Mouse (Mus musculus) heart, adult 10 weeks (tissue): ENCODE results near the gene Rbm15. TPM values are rescaled to one million over a fixed set of nuclear protein-coding genes. Genes with fewer than 3 reads are reported as not detected.

Source experiments
- polyA plus RNA-seq: library from polyadenylated mRNA; stranded (reverse); fragments of 350-450 nt; fragmentation: Illumina TruSeq; extraction: RNeasy Lipid Tissue Mini Kit (QIAGEN cat#74804); gene quantifications from one replicate; pipeline ENCODE4 v1.2.3, GENCODE M21; 2014; ENCODE audit warnings: low read depth, low replicate concordance

Rbm15 gene
- 8.9 TPM for polyA plus RNA-seq

DNA sequence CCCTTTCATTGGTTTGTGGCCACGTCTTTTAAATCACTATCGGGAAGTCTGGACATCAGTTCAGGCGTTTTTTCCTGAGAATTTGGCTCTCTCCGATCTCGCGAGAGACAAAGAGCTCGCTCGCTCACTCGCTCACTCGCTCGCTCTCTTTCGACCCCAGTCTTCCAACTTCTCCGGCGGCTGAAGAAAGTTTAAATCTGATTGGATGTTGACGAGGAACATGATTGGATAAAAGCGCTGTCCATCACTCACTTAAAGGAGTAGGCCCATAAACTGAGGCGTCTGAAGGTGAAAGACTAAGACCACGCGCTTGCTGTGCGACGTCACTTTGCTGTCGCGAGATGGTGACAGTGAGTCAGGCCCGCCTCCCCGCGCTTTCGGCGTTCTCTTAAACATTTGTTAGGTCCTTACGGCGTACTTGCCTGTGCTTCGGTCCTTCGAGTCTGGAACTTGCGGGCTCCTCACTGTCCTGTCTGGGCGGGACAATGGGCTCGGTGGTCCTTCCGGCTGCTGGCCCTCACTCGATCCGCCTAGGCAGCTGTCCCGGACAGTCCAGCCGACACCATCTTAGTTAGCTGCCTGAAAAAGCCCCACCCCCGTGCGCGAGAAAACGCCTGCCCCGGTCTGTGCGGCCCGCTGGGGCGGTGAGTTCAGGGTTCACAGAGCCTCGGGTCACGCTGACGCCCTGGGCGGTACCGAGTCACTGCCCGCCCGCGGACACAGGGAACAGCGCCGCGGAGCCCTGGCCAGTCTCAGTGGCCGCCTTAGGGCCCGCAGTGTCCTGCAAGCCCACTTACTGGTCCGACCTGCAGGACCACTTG lies at the start of gene Rbm15:
Gene Rbm15, minus strand, starts transcription at position 293 of the 821 bp plus-strand sequence.

DNA sequence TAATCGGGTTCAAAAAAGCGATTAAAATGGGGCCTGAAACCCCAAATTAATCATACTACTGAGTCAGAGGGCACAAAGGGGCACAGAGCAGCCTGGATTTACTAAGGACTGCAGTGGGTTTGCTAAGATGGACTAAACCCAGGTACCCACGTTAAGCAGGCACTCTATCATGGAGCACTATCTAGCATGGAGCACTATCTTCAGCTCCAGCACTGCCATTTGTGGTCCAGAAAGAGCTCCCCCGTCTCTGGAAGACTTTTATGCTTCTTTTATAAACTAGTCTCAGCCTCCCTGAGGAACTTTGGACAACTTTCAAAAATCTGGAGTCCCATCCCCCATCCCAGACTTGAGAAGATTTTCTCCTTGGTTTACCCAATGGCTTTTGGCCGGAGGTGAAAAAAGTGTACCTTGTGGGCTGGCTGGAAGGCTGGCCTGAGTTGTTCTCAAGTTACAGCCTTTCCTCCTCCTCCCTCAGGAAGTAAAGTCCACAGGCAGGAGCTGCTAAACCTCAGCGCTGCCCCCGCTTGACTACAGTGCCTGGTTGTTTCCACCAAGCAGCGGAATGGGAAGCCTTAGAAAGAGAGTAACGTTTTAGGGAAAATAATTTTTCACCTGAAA lies 42.6 kb downstream of the Rbm15 start, which contains the start of gene Slc16a4:
Gene Slc16a4, plus strand, starts transcription at position 467 of the 618 bp plus-strand sequence.

DNA sequence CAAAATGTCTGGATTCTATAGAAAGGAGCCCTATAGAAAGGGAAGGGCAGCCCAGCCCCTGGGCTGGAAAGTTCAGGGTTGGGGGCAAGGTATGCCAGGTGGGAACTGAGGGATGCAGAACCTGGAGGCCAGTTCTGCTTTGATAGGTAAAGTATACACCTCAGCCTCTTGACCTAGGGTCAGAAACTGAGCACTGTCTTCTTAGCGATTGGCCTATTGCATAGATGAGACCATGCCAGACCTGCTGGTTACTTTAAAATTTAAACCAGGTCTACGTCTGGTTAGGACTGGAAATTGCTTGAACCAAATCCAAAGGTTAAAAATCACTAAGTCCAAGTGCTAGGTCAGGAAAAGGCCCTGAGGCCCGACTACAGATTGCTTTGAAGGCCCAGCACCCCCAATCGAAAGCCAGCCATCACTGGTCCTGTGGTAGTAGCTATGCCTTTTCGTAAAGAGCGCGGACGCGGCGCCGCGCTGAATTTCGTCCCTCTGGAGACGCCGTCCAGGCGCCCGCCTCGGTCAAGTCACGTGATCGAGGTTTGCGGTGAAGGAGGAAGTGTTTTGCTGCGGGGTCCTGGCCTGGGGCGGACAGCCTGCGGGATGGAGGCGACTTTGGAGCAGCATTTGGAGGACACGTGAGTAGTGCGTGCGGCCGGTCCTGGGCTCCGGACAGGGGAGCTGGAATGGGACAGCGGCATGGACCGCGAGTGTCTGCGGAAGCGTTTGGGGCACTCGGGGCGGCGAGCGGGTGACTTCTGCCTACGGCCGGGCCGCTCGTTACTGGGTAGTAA lies 54.8 kb downstream of the Rbm15 start, which contains the start of gene Lamtor5:
Gene Lamtor5, plus strand, starts transcription at position 380 of the 791 bp plus-strand sequence.

Other genes with a start within 250 kb of the Rbm15 start
- gene Kcna2, start 232.5 kb downstream of the Rbm15 start, polyA plus RNA-seq, result 1.3 TPM
- not detected for gene Kcna10, start 150.6 kb downstream of the Rbm15 start, polyA plus RNA-seq
- gene Cym, start 111.9 kb downstream of the Rbm15 start, polyA plus RNA-seq, result not detected
- gene A630076J17Rik, start 103.1 kb downstream of the Rbm15 start, polyA plus RNA-seq, result not detected
- not detected for gene Prok1, start 94.0 kb downstream of the Rbm15 start, polyA plus RNA-seq
- 110 TPM for gene Lamtor5, start 54.8 kb downstream of the Rbm15 start, polyA plus RNA-seq
- gene Slc16a4, start 42.4 kb downstream of the Rbm15 start, polyA plus RNA-seq, result not detected
- gene Kcnc4, start 125.9 kb upstream of the Rbm15 start, polyA plus RNA-seq, result 0.34 TPM
- gene Slc6a17, start 184.3 kb upstream of the Rbm15 start, polyA plus RNA-seq, result 3.1 TPM
- gene Ubl4b, start 221.4 kb upstream of the Rbm15 start, polyA plus RNA-seq, result not detected